Mouse (Mus musculus): ENCODE measurements around the gene Susd5.
A peak's percentile ranks its signal among the peaks of the same experiment; 100 is the strongest.
"Not testable (repeated sequence)": the region's sequence is repeated elsewhere in the genome, so short reads cannot be mapped to it uniquely, and the experiment has no call there.

The Susd5 gene

DNA sequence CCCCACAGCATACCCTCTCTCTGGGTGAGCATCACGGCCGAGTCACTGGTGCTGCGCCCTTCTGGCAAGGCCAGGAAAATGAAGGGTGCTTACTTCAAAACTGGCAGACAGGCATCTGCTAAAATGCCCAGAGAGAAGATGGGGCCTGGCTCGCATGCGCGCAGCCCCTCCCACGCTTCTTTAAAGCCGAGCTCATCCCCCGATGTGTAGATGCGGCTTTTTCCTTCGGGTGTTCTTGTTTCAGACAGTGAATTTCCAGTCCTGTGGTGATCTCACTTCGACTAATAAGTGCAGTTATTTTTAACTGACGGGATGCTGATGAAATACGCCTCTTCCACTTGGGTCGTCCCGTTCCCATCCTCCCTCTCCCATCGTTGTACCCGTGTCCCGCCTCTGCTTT, 16.7 kb downstream of the Susd5 start:
- no peak for DNase-seq (ENCODE audit: low spot score)

DNA sequence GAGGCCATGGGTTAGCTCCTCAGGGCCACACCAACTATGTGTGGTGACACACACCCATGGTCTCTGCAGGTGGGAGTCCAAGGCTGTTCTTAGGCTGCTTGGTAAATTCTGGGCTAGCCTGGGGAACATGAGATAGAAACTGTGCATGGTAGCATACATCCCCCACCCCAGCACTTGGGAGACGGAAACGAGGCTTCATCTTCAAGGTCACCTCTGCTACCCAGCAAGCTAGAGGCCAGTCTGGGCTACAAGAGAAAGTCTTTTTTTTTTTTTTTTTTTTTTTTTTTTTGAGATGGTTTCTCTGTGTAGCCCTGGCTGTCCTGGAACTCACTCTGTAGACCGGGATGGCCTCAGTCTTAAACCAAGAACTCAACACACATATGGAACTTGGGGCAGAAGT, 29.5 kb downstream of the Susd5 start:
- DNase-seq (ENCODE audit: low spot score) = no peak

DNA sequence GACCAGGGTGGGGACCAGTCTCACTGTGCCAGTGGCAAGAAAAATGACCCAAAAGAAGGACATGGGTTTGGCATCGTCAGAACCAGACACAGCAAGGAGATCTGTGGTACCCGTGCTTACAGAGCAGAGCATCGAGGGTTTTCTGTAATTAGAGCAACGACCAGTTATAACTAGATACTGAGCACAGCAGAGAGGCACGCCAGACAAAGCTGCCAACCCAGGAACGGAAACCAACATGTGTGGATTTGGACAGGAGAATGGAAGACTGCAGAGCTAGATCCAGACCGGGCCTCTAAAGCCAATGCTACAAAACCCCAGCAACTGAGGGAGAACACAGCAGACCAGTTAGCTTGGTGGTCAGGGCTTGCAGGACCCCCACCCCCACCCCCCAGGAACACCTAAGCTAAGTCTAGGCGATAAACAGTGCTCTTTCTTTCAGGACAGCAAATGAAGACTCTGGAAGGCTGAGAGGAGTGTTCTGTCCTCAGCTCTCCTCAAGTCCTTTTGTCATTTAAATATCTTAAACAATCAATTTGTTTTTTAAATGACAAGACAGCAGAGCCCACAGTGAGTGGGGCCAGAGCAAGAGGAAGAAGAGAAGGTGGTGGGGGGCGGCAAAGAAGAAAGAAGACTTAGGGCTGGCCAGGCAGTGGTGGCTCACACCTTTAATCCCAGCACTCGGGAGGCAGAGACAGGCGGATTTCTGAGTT, 30.3 kb downstream of the Susd5 start:
- no peak for DNase-seq (ENCODE audit: low spot score)

DNA sequence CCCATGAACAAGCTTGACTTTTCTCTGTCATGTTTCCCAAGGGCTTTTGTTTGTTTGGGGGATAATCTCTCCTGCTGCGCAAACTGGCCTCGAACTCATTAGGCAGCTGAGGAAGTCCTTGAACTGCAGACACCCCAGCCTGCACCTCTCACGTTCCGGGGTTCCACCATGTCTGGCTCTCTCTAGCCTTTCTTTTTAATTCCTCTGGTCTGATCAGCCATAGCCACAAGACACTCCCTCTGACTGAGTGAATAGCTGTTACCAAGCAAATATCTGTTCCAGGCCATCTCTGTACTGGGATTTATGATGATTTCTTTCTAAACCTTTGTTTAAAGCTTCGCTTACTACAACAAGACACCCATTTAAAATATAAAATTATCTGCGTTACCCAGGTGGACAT, 31.9 kb downstream of the Susd5 start:
- not testable (repeated sequence) for DNase-seq (ENCODE audit: low spot score)

DNA sequence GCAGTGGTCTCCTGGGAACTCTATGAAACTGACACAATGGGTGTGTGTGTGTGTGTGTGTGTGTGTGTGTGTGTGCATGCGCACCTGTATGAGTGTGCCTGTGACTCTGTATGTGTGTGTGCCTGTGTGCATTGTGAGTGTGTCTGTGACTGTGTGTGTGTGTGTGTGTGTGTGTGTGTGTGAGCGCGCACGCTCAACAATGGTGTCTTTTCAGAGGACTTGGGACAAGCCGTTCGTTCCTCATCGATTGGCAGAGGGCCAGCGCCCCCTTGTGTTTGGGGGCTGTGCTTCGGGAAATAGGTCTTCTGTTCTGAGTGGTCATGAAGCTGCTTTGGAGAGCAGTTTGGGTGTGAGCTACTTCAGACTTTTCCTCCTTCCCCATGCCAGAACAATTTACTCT, 35.2 kb downstream of the Susd5 start:
- not testable (repeated sequence) for DNase-seq (ENCODE audit: low spot score)

DNA sequence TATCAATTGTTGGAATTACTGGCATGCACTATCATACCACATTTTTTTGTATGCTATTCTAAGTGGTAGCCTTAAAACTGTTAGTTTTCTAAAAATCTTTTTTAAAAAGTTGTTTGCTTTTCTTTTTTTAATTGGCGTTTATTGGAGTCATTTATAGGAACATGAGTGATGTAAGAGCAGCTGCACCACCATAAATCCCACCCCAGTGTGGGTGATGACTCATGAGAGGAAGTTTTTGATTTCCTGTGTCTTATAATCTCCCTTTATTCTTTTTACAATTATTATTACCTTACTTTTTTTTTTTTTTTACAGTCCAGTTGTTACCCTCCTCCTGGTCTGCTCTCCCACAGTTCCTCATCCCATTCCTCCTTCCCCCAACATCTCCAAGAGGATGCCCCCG, 37.9 kb downstream of the Susd5 start:
- no peak for DNase-seq (ENCODE audit: low spot score)

DNA sequence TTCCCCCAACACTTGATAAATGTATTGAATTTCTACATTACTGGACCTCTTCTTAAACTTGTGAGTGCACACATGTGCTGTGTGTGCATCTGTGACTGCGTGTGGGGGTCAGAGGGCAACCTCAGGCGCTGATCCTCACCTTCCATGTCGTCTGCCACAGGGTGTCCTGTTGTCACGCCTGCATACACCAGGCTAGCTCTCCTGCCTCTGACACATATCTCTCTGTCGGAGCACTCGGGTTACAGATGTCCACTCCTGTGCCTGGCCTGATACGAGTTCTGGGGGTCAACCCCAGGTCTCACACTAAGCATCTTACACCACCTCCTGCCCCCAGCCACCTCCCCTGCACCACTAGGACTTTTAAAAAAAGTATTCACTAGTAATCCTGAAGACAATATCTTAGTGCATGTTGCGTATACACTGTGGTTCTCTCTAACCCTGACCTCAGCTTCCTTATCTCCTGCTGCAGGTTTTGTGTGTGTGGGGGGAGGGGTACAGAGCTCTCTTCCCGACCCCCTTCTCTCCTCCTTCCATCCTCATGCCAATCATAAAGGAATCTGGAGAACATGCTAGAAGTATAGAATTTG, 41.9 kb downstream of the Susd5 start:
- no peak for DNase-seq (ENCODE audit: low spot score)

DNA sequence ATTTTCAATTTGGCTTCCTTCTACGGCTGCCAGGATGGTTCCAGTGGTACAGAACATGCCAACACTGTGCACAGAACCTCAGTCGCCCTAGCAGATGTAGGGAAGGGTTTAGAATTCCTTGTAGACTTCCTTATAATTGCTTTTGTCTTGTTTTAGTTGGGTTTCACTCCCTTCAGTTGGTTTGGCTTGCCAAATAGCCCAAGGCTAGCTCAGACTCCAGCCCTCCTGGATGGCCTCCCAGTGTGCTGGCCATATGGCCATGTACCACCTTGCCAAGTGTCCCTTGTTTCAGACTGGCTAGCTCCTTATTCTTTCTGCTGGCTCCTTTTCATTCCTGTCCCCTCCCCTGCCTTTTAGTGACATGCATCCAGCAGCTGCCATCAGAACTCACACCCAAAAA, 53.3 kb downstream of the Susd5 start:
- no peak for DNase-seq (ENCODE audit: low spot score)

DNA sequence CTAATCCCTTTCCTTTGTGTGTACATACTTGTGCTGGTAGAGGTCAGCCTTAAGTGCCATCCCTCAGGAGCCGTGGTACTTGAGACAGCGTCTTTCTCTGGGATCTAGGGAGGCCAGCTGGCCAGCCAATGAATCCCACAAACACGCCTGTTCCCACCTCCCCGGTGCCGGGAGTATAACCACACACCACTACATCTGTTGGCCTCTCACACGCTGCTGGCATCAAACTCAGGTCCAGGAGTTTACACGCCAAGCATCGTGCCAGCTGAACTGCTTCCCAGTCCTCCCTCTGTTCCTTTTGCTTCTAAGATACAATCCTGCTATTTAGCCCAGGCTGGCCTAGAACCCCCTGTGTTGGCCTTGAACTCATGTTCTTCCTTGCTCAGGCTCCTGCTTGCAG, 54.2 kb downstream of the Susd5 start:
- no peak for DNase-seq (ENCODE audit: low spot score)

DNA sequence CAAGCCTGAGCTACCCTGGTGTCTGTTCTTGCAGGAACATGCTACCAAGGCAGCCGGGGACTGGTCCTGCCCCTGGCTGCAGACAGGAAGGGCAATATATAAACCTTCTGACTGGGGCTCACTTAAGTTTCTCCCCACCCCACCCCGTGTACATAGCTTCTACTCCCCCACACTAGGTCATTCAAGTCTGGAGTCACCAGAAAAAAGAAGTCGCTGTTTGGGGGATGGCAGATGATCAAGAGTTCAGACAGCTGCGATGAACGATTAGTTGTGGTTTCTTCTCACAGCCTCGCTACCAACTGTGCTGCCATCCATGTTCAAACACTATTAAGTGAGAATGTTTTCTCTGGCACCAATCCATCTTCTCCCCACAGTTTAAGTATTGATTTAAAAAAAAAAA, 55.3 kb downstream of the Susd5 start:
- no peak for DNase-seq (ENCODE audit: low spot score)

DNA sequence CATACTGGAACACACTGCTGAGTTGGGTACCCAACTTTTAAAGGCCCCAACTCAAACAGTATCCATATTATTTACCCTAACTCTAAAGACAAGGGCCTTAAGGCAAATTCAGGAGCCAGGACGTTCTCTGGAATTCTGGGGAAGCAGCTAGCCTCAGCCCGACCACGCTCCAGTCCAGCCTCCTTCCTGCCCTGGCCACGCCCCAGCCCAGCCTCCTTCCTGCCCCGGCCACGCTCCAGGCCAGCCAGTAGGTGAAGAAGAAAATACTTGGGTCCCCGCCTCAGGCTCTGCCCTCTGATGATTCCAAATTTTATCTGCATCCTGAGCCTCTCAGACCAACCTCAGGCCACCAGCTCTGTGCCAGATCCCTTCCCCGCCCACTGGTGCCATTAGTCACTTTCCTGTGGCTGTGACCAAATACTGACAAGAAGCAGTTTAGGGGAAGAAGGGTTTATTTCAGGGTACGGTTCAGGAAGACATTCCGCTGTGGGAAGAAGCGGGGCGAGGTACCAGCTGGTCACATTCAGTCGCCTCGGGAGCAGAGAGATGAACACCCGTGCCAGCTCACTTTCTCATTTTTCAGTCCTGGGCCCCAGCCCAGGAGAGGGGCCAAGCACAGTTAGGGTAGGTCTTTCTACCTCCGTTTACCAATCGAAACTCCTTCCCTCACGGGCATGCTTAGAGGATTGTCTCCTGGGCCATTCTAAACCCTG, 57.1 kb downstream of the Susd5 start:
- no peak for DNase-seq (ENCODE audit: low spot score)

DNA sequence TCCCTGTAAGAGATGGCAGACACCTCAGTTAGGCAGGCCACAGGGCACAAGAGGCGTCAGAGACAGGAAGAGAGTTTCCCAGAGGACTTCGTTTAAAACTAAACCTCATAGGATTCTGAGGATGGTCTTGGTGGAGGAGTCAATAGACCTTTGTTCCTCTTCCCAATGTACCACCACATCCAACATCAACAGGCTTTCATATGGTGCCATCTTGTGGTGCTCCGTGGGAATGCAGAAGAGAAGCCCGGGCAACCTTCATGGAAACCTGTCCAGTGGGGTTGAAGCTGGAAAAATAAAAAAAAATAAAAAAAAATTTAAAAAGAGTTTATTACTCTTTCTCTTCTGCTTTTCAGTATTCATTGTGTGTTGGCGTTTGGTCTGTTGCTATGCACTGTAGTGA, 59.7 kb downstream of the Susd5 start:
- peak; percentile 29 for DNase-seq (ENCODE audit: low spot score)

DNA sequence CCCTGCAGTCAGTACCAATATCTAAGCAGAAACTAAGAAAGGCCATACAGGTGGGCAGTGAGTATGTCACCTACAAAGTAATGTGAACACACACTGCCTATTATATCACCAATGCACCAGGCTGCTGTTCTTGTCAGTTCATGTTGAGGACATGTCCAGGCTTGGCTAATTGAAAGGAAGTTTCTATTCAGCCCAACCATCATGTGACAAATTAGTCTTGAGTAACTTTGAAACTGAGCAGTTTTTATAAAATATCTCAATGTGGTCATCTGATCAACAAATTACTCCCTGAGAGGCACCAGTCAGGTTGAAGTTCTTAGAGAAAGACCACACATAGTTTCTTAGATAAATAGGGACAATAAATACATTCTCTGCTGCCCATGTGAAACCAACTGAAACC, 65.9 kb downstream of the Susd5 start:
- DNase-seq (ENCODE audit: low spot score) = not testable (repeated sequence)

DNA sequence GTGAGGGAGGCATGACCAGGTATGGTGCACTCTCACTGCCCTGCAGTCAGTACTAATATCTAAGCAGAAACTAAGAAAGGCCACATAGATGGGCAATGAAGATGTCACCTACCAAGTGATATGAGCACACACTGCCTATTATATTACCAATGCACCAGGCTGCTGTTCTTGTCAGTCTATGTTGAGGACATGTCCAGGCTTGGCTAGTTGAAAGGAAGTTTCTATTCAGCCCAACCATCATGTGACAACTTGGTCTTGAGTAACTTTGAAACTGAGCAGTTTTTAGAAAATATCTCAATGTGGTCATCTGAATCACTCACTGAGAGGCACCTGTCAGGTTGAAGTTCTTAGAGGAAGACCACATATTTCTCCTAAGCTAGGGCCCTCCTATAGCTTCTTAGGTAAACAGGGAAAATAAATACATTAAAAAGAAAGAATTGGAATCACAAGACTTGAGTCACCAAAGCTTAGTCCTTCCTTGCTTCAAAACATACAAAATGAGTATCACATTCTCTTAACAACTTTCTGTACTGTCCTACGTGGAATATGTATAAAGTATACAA, 72.4 kb downstream of the Susd5 start:
- not testable (repeated sequence) for DNase-seq (ENCODE audit: low spot score)
